ENCODE assay signal across 18 mouse cellular contexts in the genomic region with DNA sequence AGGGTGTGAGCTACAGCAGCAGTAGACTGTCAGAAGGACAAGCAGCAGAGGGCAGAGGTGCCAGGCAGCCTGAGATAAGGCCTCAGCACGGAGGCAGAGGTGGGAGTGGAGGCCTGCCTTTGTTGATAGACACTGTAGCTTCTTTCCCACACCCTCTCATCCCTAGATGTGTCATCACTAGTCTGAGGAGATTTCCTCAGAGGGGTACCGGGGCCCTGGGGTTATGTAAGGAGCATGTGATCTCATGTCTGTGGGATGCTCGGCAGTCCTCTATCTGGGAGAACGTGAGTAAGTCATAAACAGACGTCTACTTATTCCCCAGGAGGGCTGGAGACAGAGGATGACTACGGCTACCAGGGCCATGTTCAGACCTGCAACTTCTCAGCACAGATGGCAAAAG. TPM values are rescaled to one million over a fixed set of nuclear protein-coding genes. Genes with fewer than 3 reads are reported as not detected.
DNase-seq lines count a peak whose midpoint lies in the region; ATAC-seq and TF ChIP-seq lines count a peak whose summit lies in the region.
"Had no signal": no experiment of that assay in that cellular context is flagged by ENCODE, and none has a peak within 500 bp of the region (broad histone marks: within the 10 kb centered on the region; RNA-seq: fewer than 3 reads in every experiment).

No protein-coding gene starts in this region.

- no peaks in the 10 kb centered on the region for H3K9me3 ChIP-seq in hindbrain, embryonic 13.5 days
- no peaks in the 10 kb centered on the region for H3K9me3 ChIP-seq in hindbrain, embryonic 11.5 days (ENCODE audit: control insufficient read depth, low read length)
- no peaks in the 10 kb centered on the region for H3K9me3 ChIP-seq in midbrain, postnatal 0 days (ENCODE audit: low read length)

- H3K36me3 ChIP-seq in hindbrain, embryonic 13.5 days, result peaks cover 37% of the 10 kb centered on the region
- H3K36me3 ChIP-seq in hindbrain, embryonic 11.5 days (ENCODE audit: control insufficient read depth, insufficient read depth, low read length), result no peaks in the 10 kb centered on the region
- peaks cover 34% of the 10 kb centered on the region for H3K36me3 ChIP-seq in midbrain, postnatal 0 days (ENCODE audit: insufficient read depth, low read length)

- TF ChIP-seq CTCF in midbrain, postnatal 0 days (IDR thresholded peaks at IDR 0.05), result no peak

- WGBS in hindbrain, embryonic 13.5 days, result 85% methylated on average over 6 of the region's 6 CpGs
- WGBS in hindbrain, embryonic 11.5 days, result 85% methylated on average over 6 of the region's 6 CpGs
- 76% methylated on average over 6 of the region's 6 CpGs for WGBS in midbrain, postnatal 0 days

- no peak for DNase-seq in hindbrain, embryonic 11.5 days (ENCODE audit: low spot score)
- DNase-seq in Muller cell, postnatal 12 days (ENCODE audit: inconsistent ontology term), result peak; percentile 13
- no peak for DNase-seq in thymus, adult 18-20 months
- no peak for DNase-seq in midbrain, postnatal 0 days (ENCODE audit: low spot score)
- DNase-seq in thymus, postnatal 4 days, result no peak
- DNase-seq: adrenal gland, postnatal 25 days; cerebellum, adult 9-10 months; forebrain, postnatal 0 days; heart, adult 11 months; kidney, adult 18-20 months; right cerebral cortex, postnatal 25 days had no signal

- H3K4me1 ChIP-seq in hindbrain, embryonic 13.5 days (replicated peaks), result peaks cover 14% of the 10 kb centered on the region
- H3K4me1 ChIP-seq in hindbrain, embryonic 11.5 days (replicated peaks; ENCODE audit: control insufficient read depth, insufficient read depth, low read length), result no peaks in the 10 kb centered on the region
- H3K4me1 ChIP-seq in midbrain, postnatal 0 days (ENCODE audit: insufficient read depth, low read length), result 0 out of 2 replicates have a peak, but pooled peaks cover 8% of the 10 kb centered on the region

- H3K4me3 ChIP-seq in hindbrain, embryonic 13.5 days, result no peak overlapping the region
- H3K4me3 ChIP-seq in hindbrain, embryonic 11.5 days (ENCODE audit: low read depth, low read length), result no peak overlapping the region
- no peak overlapping the region for H3K4me3 ChIP-seq in midbrain, postnatal 0 days (ENCODE audit: low read depth, low read length)

- no peak overlapping the region for H3K4me2 ChIP-seq in hindbrain, embryonic 13.5 days
- no peak overlapping the region for H3K4me2 ChIP-seq in hindbrain, embryonic 11.5 days (replicated peaks; ENCODE audit: low read depth, low read length)
- no peak overlapping the region for H3K4me2 ChIP-seq in midbrain, postnatal 0 days (ENCODE audit: low read depth, low read length, poor library complexity, severe bottlenecking)

- H3K9ac ChIP-seq in hindbrain, embryonic 13.5 days, result peak overlapping the region; percentile 5; the same call in 1 of the 2 replicates
- H3K9ac ChIP-seq in hindbrain, embryonic 11.5 days (ENCODE audit: low read depth, low read length), result no peak overlapping the region
- H3K9ac ChIP-seq in midbrain, postnatal 0 days (replicated peaks; ENCODE audit: low read length, poor library complexity, severe bottlenecking), result no peak overlapping the region
- H3K9ac ChIP-seq: forebrain, postnatal 0 days had no signal

- no peak overlapping the region for H3K27ac ChIP-seq in hindbrain, embryonic 13.5 days
- H3K27ac ChIP-seq in hindbrain, embryonic 11.5 days (ENCODE audit: low read depth, low read length), result no peak overlapping the region
- H3K27ac ChIP-seq in midbrain, postnatal 0 days (ENCODE audit: low read depth, low read length), result no peak overlapping the region

- no peaks in the 10 kb centered on the region for H3K27me3 ChIP-seq in hindbrain, embryonic 13.5 days
- H3K27me3 ChIP-seq in hindbrain, embryonic 11.5 days (ENCODE audit: control insufficient read depth, insufficient read depth, low read length), result no peaks in the 10 kb centered on the region
- H3K27me3 ChIP-seq in midbrain, postnatal 0 days (ENCODE audit: insufficient read depth, low read length), result no peaks in the 10 kb centered on the region

- ATAC-seq in hindbrain, embryonic 13.5 days (ENCODE audit: low FRiP score), result no peak
- ATAC-seq in hindbrain, embryonic 11.5 days (ENCODE audit: low FRiP score), result no peak
- ATAC-seq in erythroblast, adult 5-6 weeks (replicated peaks; ENCODE audit: low FRiP score, poor library complexity, severe bottlenecking), result peak; percentile 93
- 0 out of 2 replicates have a peak, but pooled peaks have one; percentile 33 for ATAC-seq in megakaryocyte, adult 5-6 weeks (ENCODE audit: poor library complexity, severe bottlenecking)
- ATAC-seq in midbrain, postnatal 0 days (ENCODE audit: low FRiP score), result no peak
- ATAC-seq: forebrain, postnatal 0 days; midbrain, embryonic 16.5 days had no signal

RNA-seq across cellular contexts. Expression of gene Ctsf, which starts 4.2 kb away (rescaled TPM):
- 67.3 and 69.7 TPM in 2 replicates for polyA plus RNA-seq in hindbrain, embryonic 13.5 days (2015; fragmentation: Nextera tagmentation; extraction: Ambion mirVana)
- polyA plus RNA-seq in hindbrain, embryonic 11.5 days (2014; fragmentation: Nextera tagmentation; extraction: Ambion mirVana), result 38.5 and 40.9 TPM in 2 replicates
- total RNA-seq in erythroblast, adult 5-6 weeks (2015; ENCODE audit: low replicate concordance), result 79.7 and 90.9 TPM in 2 replicates
- total RNA-seq in erythroblast, adult 5-6 weeks (2017; ENCODE audit: low replicate concordance), result 51.5 and 94.7 TPM in 2 replicates
- 0.09 TPM in 1 of 2 replicates, not detected in the other for total RNA-seq in megakaryocyte, adult 5-6 weeks (2015)
- total RNA-seq in megakaryocyte, adult 5-6 weeks (2017), result 0.08 and 0.44 TPM in 2 replicates
- total RNA-seq in midbrain, postnatal 0 days (2014; rRNA removed), result 117 and 125 TPM in 2 replicates
- 82.5 and 91.1 TPM in 2 replicates for polyA plus RNA-seq in midbrain, postnatal 0 days (2015; fragmentation: Nextera tagmentation; extraction: Ambion mirVana)

RNA-seq across cellular contexts. Expression of gene Actn3, which starts 18.6 kb away (rescaled TPM):
- 1.8 and 2.1 TPM in 2 replicates for polyA plus RNA-seq in hindbrain, embryonic 13.5 days (2015; fragmentation: Nextera tagmentation; extraction: Ambion mirVana)
- 1.4 and 3.2 TPM in 2 replicates for polyA plus RNA-seq in hindbrain, embryonic 11.5 days (2014; fragmentation: Nextera tagmentation; extraction: Ambion mirVana)
- not detected in 2 replicates for total RNA-seq in erythroblast, adult 5-6 weeks (2015; ENCODE audit: low replicate concordance)
- 0.56 TPM in 1 of 2 replicates, not detected in the other for total RNA-seq in erythroblast, adult 5-6 weeks (2017; ENCODE audit: low replicate concordance)
- 0.14 and 0.25 TPM in 2 replicates for total RNA-seq in megakaryocyte, adult 5-6 weeks (2015)
- total RNA-seq in megakaryocyte, adult 5-6 weeks (2017), result 0.07 and 0.53 TPM in 2 replicates
- total RNA-seq in midbrain, postnatal 0 days (2014; rRNA removed), result 4.5 and 5.3 TPM in 2 replicates
- polyA plus RNA-seq in midbrain, postnatal 0 days (2015; fragmentation: Nextera tagmentation; extraction: Ambion mirVana), result 3.8 and 4.4 TPM in 2 replicates
- total RNA-seq: neutrophil, adult 5-6 weeks had no signal

RNA-seq across cellular contexts. Expression of gene Zdhhc24, which starts 19.4 kb away (rescaled TPM):
- polyA plus RNA-seq in hindbrain, embryonic 13.5 days (2015; fragmentation: Nextera tagmentation; extraction: Ambion mirVana), result 21.8 and 22.0 TPM in 2 replicates
- 14.1 and 16.3 TPM in 2 replicates for polyA plus RNA-seq in hindbrain, embryonic 11.5 days (2014; fragmentation: Nextera tagmentation; extraction: Ambion mirVana)
- total RNA-seq in erythroblast, adult 5-6 weeks (2015; ENCODE audit: low replicate concordance), result 4.0 and 12.1 TPM in 2 replicates
- 9.6 and 10.5 TPM in 2 replicates for total RNA-seq in erythroblast, adult 5-6 weeks (2017; ENCODE audit: low replicate concordance)
- total RNA-seq in megakaryocyte, adult 5-6 weeks (2015), result 5.3 and 5.8 TPM in 2 replicates
- total RNA-seq in megakaryocyte, adult 5-6 weeks (2017), result 7.1 and 7.6 TPM in 2 replicates
- total RNA-seq in midbrain, postnatal 0 days (2014; rRNA removed), result 24.0 and 29.8 TPM in 2 replicates
- 17.2 and 18.1 TPM in 2 replicates for polyA plus RNA-seq in midbrain, postnatal 0 days (2015; fragmentation: Nextera tagmentation; extraction: Ambion mirVana)

RNA-seq across cellular contexts. Expression of gene Ccdc87, which starts 19.9 kb away (rescaled TPM):
- 0.43 and 0.49 TPM in 2 replicates for polyA plus RNA-seq in hindbrain, embryonic 13.5 days (2015; fragmentation: Nextera tagmentation; extraction: Ambion mirVana)
- 0.33 and 0.34 TPM in 2 replicates for polyA plus RNA-seq in hindbrain, embryonic 11.5 days (2014; fragmentation: Nextera tagmentation; extraction: Ambion mirVana)
- total RNA-seq in erythroblast, adult 5-6 weeks (2015; ENCODE audit: low replicate concordance), result not detected in 2 replicates
- not detected in 2 replicates for total RNA-seq in erythroblast, adult 5-6 weeks (2017; ENCODE audit: low replicate concordance)
- total RNA-seq in megakaryocyte, adult 5-6 weeks (2015), result not detected in 2 replicates
- total RNA-seq in megakaryocyte, adult 5-6 weeks (2017), result not detected in 2 replicates
- total RNA-seq in midbrain, postnatal 0 days (2014; rRNA removed), result 0.38 and 1.0 TPM in 2 replicates
- polyA plus RNA-seq in midbrain, postnatal 0 days (2015; fragmentation: Nextera tagmentation; extraction: Ambion mirVana), result 1.1 and 1.2 TPM in 2 replicates
- total RNA-seq: hematopoietic stem cell, adult 5-6 weeks; neutrophil, adult 5-6 weeks had no signal
- polyA plus RNA-seq: embryonic facial prominence, embryonic 11.5 days had no signal

RNA-seq across cellular contexts. Expression of gene Ccs, which starts 19.9 kb away (rescaled TPM):
- 44.9 and 47.4 TPM in 2 replicates for polyA plus RNA-seq in hindbrain, embryonic 13.5 days (2015; fragmentation: Nextera tagmentation; extraction: Ambion mirVana)
- polyA plus RNA-seq in hindbrain, embryonic 11.5 days (2014; fragmentation: Nextera tagmentation; extraction: Ambion mirVana), result 39.1 and 43.7 TPM in 2 replicates
- 12.3 and 18.8 TPM in 2 replicates for total RNA-seq in erythroblast, adult 5-6 weeks (2015; ENCODE audit: low replicate concordance)
- total RNA-seq in erythroblast, adult 5-6 weeks (2017; ENCODE audit: low replicate concordance), result 24.4 and 66.9 TPM in 2 replicates
- 20.0 and 22.0 TPM in 2 replicates for total RNA-seq in megakaryocyte, adult 5-6 weeks (2015)
- 24.1 and 26.6 TPM in 2 replicates for total RNA-seq in megakaryocyte, adult 5-6 weeks (2017)
- total RNA-seq in midbrain, postnatal 0 days (2014; rRNA removed), result 19.9 and 20.0 TPM in 2 replicates
- polyA plus RNA-seq in midbrain, postnatal 0 days (2015; fragmentation: Nextera tagmentation; extraction: Ambion mirVana), result 40.1 and 42.6 TPM in 2 replicates

Comparison
In these comparisons a context has a peak if more than half of its experiments do, and no peak if none do; other contexts are left out.
1. ATAC-seq: peak in erythroblast, adult 5-6 weeks (single experiment) and megakaryocyte, adult 5-6 weeks (single experiment); none in hindbrain, embryonic 13.5 days (single experiment), hindbrain, embryonic 11.5 days (single experiment) and midbrain, postnatal 0 days (single experiment).
2. RNA of gene Ctsf, which starts 4.2 kb away (total RNA-seq): 117 to 125 TPM in midbrain, postnatal 0 days and 51.5 to 94.7 TPM in erythroblast, adult 5-6 weeks; 0.08 to 0.44 TPM in megakaryocyte, adult 5-6 weeks; every median in the first group is over 10 times any median in the second.